In the genomic region with DNA sequence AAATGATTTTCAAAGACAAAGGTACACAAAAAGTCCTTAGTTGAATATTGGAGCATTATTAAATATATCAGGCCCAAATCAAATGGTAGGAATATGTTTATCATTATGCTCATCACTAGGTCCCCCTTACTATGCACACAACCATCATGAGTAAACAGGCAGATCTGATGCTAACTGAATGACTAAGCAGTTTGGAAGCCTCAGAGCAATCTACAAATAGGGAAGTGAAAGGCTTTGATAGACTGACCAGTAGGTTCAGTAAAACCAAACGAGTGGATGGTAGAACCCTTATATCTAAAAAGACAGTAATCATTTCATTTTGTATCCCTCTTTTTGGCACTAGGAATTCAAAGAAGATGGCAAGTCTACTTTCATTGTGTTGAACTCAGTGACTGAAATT, we compare ENCODE assay signal across 27 mouse cellular contexts.
DNase-seq lines count a peak whose midpoint lies in the region; ATAC-seq and TF ChIP-seq lines count a peak whose summit lies in the region.
"Had no signal": no experiment of that assay in that cellular context is flagged by ENCODE, and none has a peak within 500 bp of the region (broad histone marks: within the 10 kb centered on the region; RNA-seq: fewer than 3 reads in every experiment).

No protein-coding gene starts in this region.

- no peaks in the 10 kb centered on the region for H3K9me3 ChIP-seq in CH12.LX (replicated peaks; ENCODE audit: low read length)
- no peaks in the 10 kb centered on the region for H3K9me3 ChIP-seq in forebrain, embryonic 14.5 days (replicated peaks; ENCODE audit: control insufficient read depth, low read length)
- H3K9me3 ChIP-seq: embryonic facial prominence, embryonic 10.5 days; embryonic facial prominence, embryonic 13.5 days; forebrain, embryonic 15.5 days; G1E; hindbrain, embryonic 12.5 days; hindbrain, embryonic 15.5 days; intestine, embryonic 15.5 days had no signal

- no peaks in the 10 kb centered on the region for H3K36me3 ChIP-seq in CH12.LX (replicated peaks in 1 of 2; ENCODE audit: control insufficient read depth in 1 of 2, insufficient read depth in 1 of 2, low read length in 1 of 2)
- no peaks in the 10 kb centered on the region for H3K36me3 ChIP-seq in forebrain, embryonic 14.5 days (ENCODE audit: control insufficient read depth, insufficient read depth, low read length)
- H3K36me3 ChIP-seq: embryonic facial prominence, embryonic 10.5 days; embryonic facial prominence, embryonic 13.5 days; forebrain, embryonic 15.5 days; G1E; hindbrain, embryonic 12.5 days; hindbrain, embryonic 15.5 days; intestine, embryonic 15.5 days had no signal

- intact Hi-C loops in left cerebral cortex, postnatal 25 days (cut with DNase I), result no loop called here

- TF ChIP-seq POLR2A in CH12.LX (IDR thresholded peaks at IDR 0.05; ENCODE audit: low read depth, low read length), result no peak

- in situ Hi-C loops in CH12.LX (cut with MboI; ENCODE audit: low pct_ligation_motif_present, low pct_unique_long_range_greater_than_20kb, low sequenced_read_pairs), result no loop called here

- ATAC-seq in megakaryocyte, adult 5-6 weeks (ENCODE audit: poor library complexity, severe bottlenecking), result peak; percentile 82
- ATAC-seq in forebrain, embryonic 14.5 days, result no peak
- ATAC-seq: forebrain, embryonic 15.5 days; intestine, embryonic 15.5 days; Patski had no signal

- no peak overlapping the region for H3K27ac ChIP-seq in CH12.LX (ENCODE audit: insufficient read depth, low read depth)
- no peak overlapping the region for H3K27ac ChIP-seq in forebrain, embryonic 14.5 days (ENCODE audit: low read depth, low read length)
- H3K27ac ChIP-seq: embryonic facial prominence, embryonic 10.5 days; embryonic facial prominence, embryonic 13.5 days; forebrain, embryonic 15.5 days; heart, adult 2 months; hindbrain, embryonic 12.5 days; hindbrain, embryonic 15.5 days; intestine, embryonic 15.5 days had no signal

- no peaks in the 10 kb centered on the region for H3K4me1 ChIP-seq in CH12.LX (ENCODE audit: control insufficient read depth in 1 of 2, insufficient read depth in 2 of 2)
- H3K4me1 ChIP-seq in forebrain, embryonic 14.5 days (ENCODE audit: control insufficient read depth, insufficient read depth, low read length), result no peaks in the 10 kb centered on the region
- H3K4me1 ChIP-seq: embryonic facial prominence, embryonic 10.5 days; embryonic facial prominence, embryonic 13.5 days; forebrain, embryonic 15.5 days; hindbrain, embryonic 12.5 days; hindbrain, embryonic 15.5 days; intestine, embryonic 15.5 days had no signal

- no peak for TF ChIP-seq RAD21 in CH12.LX (IDR thresholded peaks at IDR 0.05; ENCODE audit: low read depth, low read length)

- H3K9ac ChIP-seq in CH12.LX (ENCODE audit: insufficient read depth, low read depth), result no peak overlapping the region
- no peak overlapping the region for H3K9ac ChIP-seq in forebrain, embryonic 14.5 days (ENCODE audit: low read length)
- H3K9ac ChIP-seq: embryonic facial prominence, embryonic 13.5 days; forebrain, embryonic 15.5 days; hindbrain, embryonic 12.5 days; hindbrain, embryonic 15.5 days; intestine, embryonic 15.5 days had no signal

- DNase-seq in 3T3-L1 (ENCODE audit: low read depth, low spot score) (peak; percentile 54), CH12.LX (ENCODE audit: extremely low read depth) (peak; percentile 38), NIH3T3 (ENCODE audit: low read depth) (peak; percentile 22)
- no peak for DNase-seq in cerebellum, adult 8-10 months
- DNase-seq in kidney, postnatal 14 days, result no peak
- no peak for DNase-seq in left cerebral cortex, postnatal 25 days (ENCODE audit: low spot score in 2 of 2)
- no peak for DNase-seq in forebrain, embryonic 14.5 days (ENCODE audit: low spot score)
- DNase-seq: adrenal gland, postnatal 10 days; adrenal gland, postnatal 36 days; cerebellum, adult 18-20 months; cerebellum, adult 9-11 months; cerebellum, postnatal 25 days; embryo, embryonic 11 days; gastrocnemius, postnatal 25 days; heart, adult 2 months; kidney, adult 11 months had no signal

- H3K4me3 ChIP-seq in CH12.LX (replicated peaks in 1 of 3; ENCODE audit: low read depth in 2 of 3, low read length in 2 of 3, poor library complexity in 1 of 3), result no peak overlapping the region
- H3K4me3 ChIP-seq in forebrain, embryonic 14.5 days (ENCODE audit: low read depth, low read length), result no peak overlapping the region
- H3K4me3 ChIP-seq: embryonic facial prominence, embryonic 10.5 days; embryonic facial prominence, embryonic 13.5 days; erythroblast, embryonic 14.5 days; forebrain, embryonic 15.5 days; heart, adult 2 months; hindbrain, embryonic 12.5 days; hindbrain, embryonic 15.5 days; intestine, embryonic 15.5 days had no signal

- no peak overlapping the region for H3K4me2 ChIP-seq in CH12.LX (ENCODE audit: insufficient read depth, low read depth, poor library complexity, severe bottlenecking)
- no peak overlapping the region for H3K4me2 ChIP-seq in forebrain, embryonic 14.5 days (ENCODE audit: low read length)
- H3K4me2 ChIP-seq: embryonic facial prominence, embryonic 13.5 days; forebrain, embryonic 15.5 days; heart, embryonic 11.5 days; hindbrain, embryonic 12.5 days; hindbrain, embryonic 15.5 days; intestine, embryonic 15.5 days had no signal

- no peaks in the 10 kb centered on the region for H3K27me3 ChIP-seq in CH12.LX (replicated peaks)
- no peaks in the 10 kb centered on the region for H3K27me3 ChIP-seq in forebrain, embryonic 14.5 days (replicated peaks; ENCODE audit: control insufficient read depth, insufficient read depth, low read length)
- H3K27me3 ChIP-seq: embryonic facial prominence, embryonic 13.5 days; forebrain, embryonic 15.5 days; hindbrain, embryonic 12.5 days; hindbrain, embryonic 15.5 days; intestine, embryonic 15.5 days; Patski had no signal

- 24% methylated on average over 1 of the region's 1 CpGs for WGBS in forebrain, embryonic 14.5 days

- no peaks in the 10 kb centered on the region for H3K79me2 ChIP-seq in CH12.LX (replicated peaks; ENCODE audit: control insufficient read depth, extremely low read depth, insufficient read depth, poor library complexity, severe bottlenecking)

- peak; percentile 62 for TF ChIP-seq EP300 in CH12.LX (IDR thresholded peaks at IDR 0.05; ENCODE audit: low read length)

- TF ChIP-seq CTCF in CH12.LX (conservative IDR thresholded peaks at IDR 0.05 in 1 of 2, IDR thresholded peaks at IDR 0.05 in 1 of 2; ENCODE audit: low read depth in 2 of 2, low read length in 2 of 2), result no peak

- dilution Hi-C loops in CH12.LX (cut with MboI; ENCODE audit: extremely low pct_ligation_motif_present, extremely low pct_unique_long_range_greater_than_20kb, low sequenced_read_pairs), result no loop called here

TF ChIP-seq in CH12.LX, 34 proteins besides CTCF, POLR2A, EP300 and RAD21:
- peak; percentile 65; the same call in 1 of the 2 replicates for TF ChIP-seq IRF4 (IDR thresholded peaks at IDR 0.05; ENCODE audit: low read depth, low read length)
- peak; percentile 48; the same call in 1 of the 2 replicates for TF ChIP-seq MAFK (IDR thresholded peaks at IDR 0.05; ENCODE audit: insufficient replicate concordance, low read length)
- TF ChIP-seq E2F4 (IDR thresholded peaks at IDR 0.05; ENCODE audit: insufficient replicate concordance, low read depth, low read length), result no peak

Comparison
In these comparisons a context has a peak if more than half of its experiments do, and no peak if none do; other contexts are left out.
1. DNase-seq: peak in 3T3-L1 (single experiment), CH12.LX (single experiment) and NIH3T3 (single experiment); none in cerebellum, adult 8-10 months (single experiment), kidney, postnatal 14 days (single experiment), left cerebral cortex, postnatal 25 days (0 of 2) and forebrain, embryonic 14.5 days (single experiment).